Mouse (Mus musculus) embryonic facial prominence, embryonic 10.5 days (tissue): ENCODE data around the gene Lrrtm4. TPM values are rescaled to one million over a fixed set of nuclear protein-coding genes. Genes with fewer than 3 reads are reported as not detected.

Experiments
- DNase-seq: peaks from one replicate; pipeline ENCODE4 v3.0.0-alpha.2; 2017; ENCODE audit warnings: low spot score
- H3K27ac ChIP-seq: fragments of 300-500 bp; sonication (generic); replicated peaks from 2 replicates; pipeline ENCODE4 v1.5.1; 2016; ENCODE audit warnings: mild to moderate bottlenecking
- H3K27me3 ChIP-seq: fragments of 300-500 bp; sonication (generic); replicated peaks from 2 replicates; pipeline ENCODE4 v1.6.1; 2016; ENCODE audit warnings: low read depth, mild to moderate bottlenecking; ENCODE audit not compliant: poor library complexity, severe bottlenecking
- H3K36me3 ChIP-seq: fragments of 300-500 bp; sonication (generic); replicated peaks from 2 replicates; pipeline ENCODE4 v1.6.1; 2016; ENCODE audit warnings: mild to moderate bottlenecking, moderate library complexity
- H3K4me1 ChIP-seq: fragments of 300-500 bp; sonication (generic); 2 replicates; pipeline ENCODE4 v1.6.1; 2016
- H3K4me3 ChIP-seq: fragments of 300-500 bp; sonication (generic); 2 replicates; pipeline ENCODE4 v1.5.1; 2016; ENCODE audit warnings: mild to moderate bottlenecking, moderate library complexity
- H3K9me3 ChIP-seq: fragments of 300-500 bp; sonication (generic); 2 replicates; pipeline ENCODE4 v1.6.1; 2016; ENCODE audit warnings: mild to moderate bottlenecking
- WGBS: fragments of 180-500 bp; shearing (Covaris S2); methylation state at CpG from one replicate; pipeline ENCODE4 v1.1.7; 2016; 5-methylcytosine and 5-hydroxymethylcytosine counted together
- polyA plus RNA-seq: library from polyadenylated mRNA; unstranded; fragments of >200 nt; fragmentation: Nextera tagmentation; extraction: Ambion mirVana; gene quantifications from 2 replicates; pipeline ENCODE4 v1.2.1, GENCODE M21; 2016

Lrrtm4 gene
- polyA plus RNA-seq, 1 experiment from 2014 or later = 0.75 TPM

GRCm38 (mm10) chr6:80582225-80582624, 563.5 kb downstream of the Lrrtm4 start:
- no peaks in the 10 kb centered on the region for H3K27me3 ChIP-seq
- no peaks in the 10 kb centered on the region for H3K4me1 ChIP-seq
- 85% methylated on average over 1 of the region's 1 CpGs for WGBS
- no peak overlapping the region for H3K27ac ChIP-seq
- H3K9me3 ChIP-seq = no peaks in the 10 kb centered on the region
- no peak overlapping the region for H3K4me3 ChIP-seq
- H3K36me3 ChIP-seq = no peaks in the 10 kb centered on the region
- DNase-seq = no peak

- H3K9me3 ChIP-seq = no peaks in the 10 kb centered on the region
- H3K27me3 ChIP-seq = no peaks in the 10 kb centered on the region
- WGBS = 46% methylated on average over 1 of the region's 1 CpGs
- no peaks in the 10 kb centered on the region for H3K4me1 ChIP-seq
- H3K4me3 ChIP-seq = no peak overlapping the region
- H3K36me3 ChIP-seq = no peaks in the 10 kb centered on the region
- no peak overlapping the region for H3K27ac ChIP-seq
- DNase-seq = no peak
These were observed 571.1 kb downstream of the Lrrtm4 start for GRCm38 (mm10) chr6:80589776-80590175.

- H3K27ac ChIP-seq = no peak overlapping the region
- H3K36me3 ChIP-seq = no peaks in the 10 kb centered on the region
- 82% methylated on average over 2 of the region's 2 CpGs for WGBS
- DNase-seq = no peak
- no peaks in the 10 kb centered on the region for H3K9me3 ChIP-seq
- H3K27me3 ChIP-seq = no peaks in the 10 kb centered on the region
- no peaks in the 10 kb centered on the region for H3K4me1 ChIP-seq
- H3K4me3 ChIP-seq = no peak overlapping the region
These were observed 600.8 kb downstream of the Lrrtm4 start for GRCm38 (mm10) chr6:80619508-80619907.

DNA sequence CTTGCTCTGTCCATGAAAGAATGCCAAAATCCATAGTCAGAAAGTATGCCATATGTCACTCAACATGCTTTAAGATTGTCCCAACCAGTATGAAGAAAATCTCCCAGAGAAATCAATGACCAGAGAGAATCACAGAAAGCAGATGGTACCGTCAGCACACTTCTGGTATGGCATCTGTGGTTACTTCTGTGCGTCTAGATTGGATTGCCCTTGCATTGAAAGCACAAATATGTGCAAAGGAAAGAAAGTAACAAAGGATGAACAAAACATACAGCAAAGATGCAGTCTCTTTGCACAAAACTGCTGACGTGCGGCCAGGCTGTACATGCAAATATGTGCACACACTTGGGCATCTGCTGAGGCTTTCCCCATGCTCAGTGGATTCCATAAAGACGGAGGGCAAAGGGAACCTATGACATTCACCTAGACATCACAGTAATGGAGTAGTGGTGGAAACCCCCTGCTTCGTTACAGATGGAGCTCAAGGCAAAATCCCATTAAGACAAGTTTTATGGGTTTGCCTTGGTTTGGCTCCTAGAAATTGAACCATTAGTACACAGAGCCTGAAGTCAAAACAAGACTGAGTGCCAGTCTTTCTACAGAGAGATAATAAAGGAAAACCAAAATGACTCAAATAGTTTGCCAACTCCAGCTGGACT, 604.1 kb downstream of the Lrrtm4 start:
- H3K27ac ChIP-seq = no peak overlapping the region
- no peaks in the 10 kb centered on the region for H3K9me3 ChIP-seq
- 93% methylated on average over 6 of the region's 6 CpGs for WGBS
- no peak for DNase-seq
- no peaks in the 10 kb centered on the region for H3K36me3 ChIP-seq
- no peaks in the 10 kb centered on the region for H3K27me3 ChIP-seq
- H3K4me1 ChIP-seq = no peaks in the 10 kb centered on the region
- H3K4me3 ChIP-seq = no peak overlapping the region

- no peaks in the 10 kb centered on the region for H3K36me3 ChIP-seq
- H3K4me1 ChIP-seq = no peaks in the 10 kb centered on the region
- DNase-seq = no peak
- no peaks in the 10 kb centered on the region for H3K27me3 ChIP-seq
- no peaks in the 10 kb centered on the region for H3K9me3 ChIP-seq
- H3K27ac ChIP-seq = no peak overlapping the region
- WGBS = 88% methylated on average over 4 of the region's 4 CpGs
- H3K4me3 ChIP-seq = no peak overlapping the region
These were observed 606.8 kb downstream of the Lrrtm4 start for GRCm38 (mm10) chr6:80625509-80625908.

DNA sequence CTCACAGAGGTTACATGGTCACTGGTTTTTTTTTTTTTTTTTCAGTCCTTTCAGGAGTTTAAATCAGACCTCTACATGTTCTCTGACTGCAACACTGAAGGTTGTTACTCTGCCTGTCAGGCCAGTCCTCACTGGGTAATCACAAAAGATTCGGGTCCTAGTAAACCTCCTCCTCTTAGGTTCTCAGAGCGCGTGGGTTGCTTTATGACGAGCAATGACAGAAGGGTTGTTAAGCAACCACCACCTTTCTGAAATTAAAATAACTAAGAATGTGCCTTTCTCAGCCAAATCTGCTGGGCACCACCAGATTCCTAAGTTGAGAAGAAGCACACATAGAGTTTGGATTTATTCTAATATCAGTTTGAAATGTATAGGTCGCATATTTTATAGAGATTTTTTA, 644.1 kb downstream of the Lrrtm4 start:
- WGBS = 91% methylated on average over 5 of the region's 5 CpGs
- Histone ChIP-seq H3K36me3 (no peaks in the 10 kb centered on the region), H3K27ac (no peak overlapping the region), H3K9me3 (no peaks in the 10 kb centered on the region), H3K4me1 (no peaks in the 10 kb centered on the region), H3K4me3 (no peak overlapping the region), H3K27me3 (no peaks in the 10 kb centered on the region)
- DNase-seq = no peak

DNA sequence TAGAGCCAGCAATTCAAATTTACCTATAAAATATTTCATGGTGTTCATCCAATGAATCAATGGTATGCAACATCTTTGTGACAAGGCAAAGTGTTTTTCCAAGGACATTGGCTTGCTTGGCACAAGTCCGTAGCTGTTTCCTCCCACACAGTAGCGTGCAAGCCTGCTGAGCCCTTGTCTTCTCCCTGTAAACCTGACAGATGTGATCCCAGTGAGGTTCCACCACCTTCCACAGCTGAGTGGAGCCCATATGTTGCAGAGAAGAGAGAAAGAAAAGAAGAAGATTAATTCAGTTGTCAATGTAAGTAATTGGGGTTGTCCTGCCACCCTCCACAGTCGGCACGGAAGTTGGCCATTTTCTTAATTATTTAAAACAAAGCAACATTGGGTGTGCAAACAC, 645.4 kb downstream of the Lrrtm4 start:
- no peaks in the 10 kb centered on the region for H3K9me3 ChIP-seq
- H3K4me1 ChIP-seq = no peaks in the 10 kb centered on the region
- H3K27me3 ChIP-seq = no peaks in the 10 kb centered on the region
- no peaks in the 10 kb centered on the region for H3K36me3 ChIP-seq
- no peak overlapping the region for H3K27ac ChIP-seq
- no peak for DNase-seq
- H3K4me3 ChIP-seq = no peak overlapping the region
- 86% methylated on average over 4 of the region's 4 CpGs for WGBS

- WGBS = 64% methylated on average over 2 of the region's 2 CpGs
These were observed 685.5 kb downstream of the Lrrtm4 start for GRCm38 (mm10) chr6:80704183-80704582.

DNA sequence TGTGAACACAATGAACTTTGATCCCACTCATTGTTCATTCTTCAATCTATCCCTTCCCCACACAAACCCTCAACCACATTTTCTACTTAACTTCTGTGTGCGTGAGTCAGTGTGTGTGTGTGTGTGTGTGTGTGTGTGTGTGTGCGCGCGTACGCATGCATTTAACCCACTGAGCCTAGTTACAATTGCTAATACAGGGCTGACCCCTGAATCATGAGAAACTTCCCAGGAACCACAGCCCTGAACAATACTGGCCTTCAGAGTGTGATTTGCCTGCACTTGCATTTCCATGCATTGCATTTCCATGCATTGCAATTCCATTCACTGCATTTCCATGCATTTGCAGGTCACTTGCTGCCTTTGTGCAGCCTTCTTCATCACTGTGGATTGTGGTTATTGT, 701.8 kb downstream of the Lrrtm4 start:
- WGBS = 90% methylated on average over 5 of the region's 5 CpGs
- Histone ChIP-seq H3K27ac (no peak overlapping the region), H3K4me1 (no peaks in the 10 kb centered on the region), H3K27me3 (no peaks in the 10 kb centered on the region), H3K9me3 (no peaks in the 10 kb centered on the region), H3K36me3 (no peaks in the 10 kb centered on the region), H3K4me3 (no peak overlapping the region)
- no peak for DNase-seq

More at GRCm38 (mm10) chr6:80704183-80704582, 685.5 kb downstream of the Lrrtm4 start:
- no peaks in the 10 kb centered on the region for H3K36me3 ChIP-seq
- no peak overlapping the region for H3K4me3 ChIP-seq
- no peaks in the 10 kb centered on the region for H3K27me3 ChIP-seq
- no peak overlapping the region for H3K27ac ChIP-seq
- H3K9me3 ChIP-seq = no peaks in the 10 kb centered on the region
- no peak for DNase-seq
- no peaks in the 10 kb centered on the region for H3K4me1 ChIP-seq

GRCm38 (mm10) chr6:80733416-80733815, 714.7 kb downstream of the Lrrtm4 start:
- Histone ChIP-seq H3K4me1 (no peaks in the 10 kb centered on the region), H3K9me3 (no peaks in the 10 kb centered on the region), H3K4me3 (no peak overlapping the region), H3K36me3 (no peaks in the 10 kb centered on the region), H3K27me3 (no peaks in the 10 kb centered on the region), H3K27ac (no peak overlapping the region)
- no peak for DNase-seq
- 88% methylated on average over 3 of the region's 3 CpGs for WGBS

DNA sequence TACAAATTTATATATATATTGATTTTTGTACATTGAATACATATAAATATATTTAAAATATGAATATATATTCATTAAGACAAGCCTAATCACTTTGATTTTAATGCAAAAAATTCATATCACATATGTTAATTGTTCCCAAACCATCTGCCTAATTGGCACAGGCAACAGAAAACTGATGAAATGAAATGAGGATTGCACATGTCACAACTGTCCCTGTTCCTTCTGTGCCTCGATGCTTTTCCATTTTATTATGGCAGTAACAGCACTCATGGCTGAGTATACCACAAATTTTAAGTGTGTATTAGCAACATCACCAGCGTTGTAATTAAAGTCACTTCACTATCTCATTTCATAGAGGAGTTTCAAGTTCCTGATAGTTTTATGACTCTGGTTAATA, 732.1 kb downstream of the Lrrtm4 start:
- no peaks in the 10 kb centered on the region for H3K27me3 ChIP-seq
- WGBS = 81% methylated on average over 2 of the region's 2 CpGs
- H3K4me3 ChIP-seq = no peak overlapping the region
- no peaks in the 10 kb centered on the region for H3K9me3 ChIP-seq
- H3K4me1 ChIP-seq = no peaks in the 10 kb centered on the region
- DNase-seq = no peak
- no peak overlapping the region for H3K27ac ChIP-seq
- no peaks in the 10 kb centered on the region for H3K36me3 ChIP-seq

- Histone ChIP-seq H3K9me3 (no peaks in the 10 kb centered on the region), H3K27ac (no peak overlapping the region), H3K27me3 (no peaks in the 10 kb centered on the region), H3K36me3 (no peaks in the 10 kb centered on the region), H3K4me3 (no peak overlapping the region), H3K4me1 (no peaks in the 10 kb centered on the region)
- DNase-seq = no peak
- WGBS = 89% methylated on average over 5 of the region's 5 CpGs
These were observed 742.0 kb downstream of the Lrrtm4 start for GRCm38 (mm10) chr6:80760641-80761204.

DNA sequence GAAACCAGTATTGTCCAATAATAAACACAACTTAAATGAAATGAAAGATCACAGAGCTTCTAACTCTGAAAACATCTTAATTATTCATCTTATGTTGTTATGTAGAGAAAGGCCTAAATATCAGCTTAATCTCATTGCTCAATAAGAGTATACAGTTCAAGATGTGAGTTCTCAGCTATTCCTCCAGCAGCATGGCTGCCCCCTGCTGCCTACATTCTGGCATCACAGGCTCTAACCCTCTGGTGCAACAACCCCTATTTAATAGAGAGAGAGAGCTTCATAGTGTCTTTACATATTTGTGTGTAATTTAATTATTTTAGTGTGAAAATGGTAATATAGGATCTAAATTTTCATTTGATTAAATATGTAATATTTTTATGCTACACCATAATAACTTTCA, 767.6 kb downstream of the Lrrtm4 start:
- Histone ChIP-seq H3K4me3 (no peak overlapping the region), H3K27ac (no peak overlapping the region), H3K9me3 (no peaks in the 10 kb centered on the region), H3K27me3 (no peaks in the 10 kb centered on the region), H3K4me1 (no peaks in the 10 kb centered on the region), H3K36me3 (no peaks in the 10 kb centered on the region)
- peak; percentile 11 for DNase-seq
